Mouse (Mus musculus): ENCODE results near the gene Chn2. TPM values are rescaled to one million over a fixed set of nuclear protein-coding genes. Genes with fewer than 3 reads are reported as not detected.
"Not testable (repeated sequence)": the region's sequence is repeated elsewhere in the genome, so short reads cannot be mapped to it uniquely, and the experiment has no call there.

Chn2 gene
- polyA plus RNA-seq, 1 experiment, result 12.5 TPM

GRCm38 (mm10) chr6:54170286-54170894 is 131.0 kb downstream of the Chn2 start:
- no peak for DNase-seq (ENCODE audit: low read depth, low spot score)
- 92% methylated on average over 11 of the region's 11 CpGs for WGBS

GRCm38 (mm10) chr6:54171385-54171784 is 132.0 kb downstream of the Chn2 start:
- 32% methylated on average over 6 of the region's 6 CpGs for WGBS
- DNase-seq (ENCODE audit: low read depth, low spot score), result no peak

GRCm38 (mm10) chr6:54175473-54176215 is 136.3 kb downstream of the Chn2 start:
- DNase-seq (ENCODE audit: low read depth, low spot score), result no peak
- 78% methylated on average over 8 of the region's 8 CpGs for WGBS

- WGBS, result 94% methylated on average over 6 of the region's 6 CpGs
- not testable (repeated sequence) for DNase-seq (ENCODE audit: low read depth, low spot score)
Observed at GRCm38 (mm10) chr6:54177081-54177480, 137.7 kb downstream of the Chn2 start.

- no peak for DNase-seq (ENCODE audit: low read depth, low spot score)
- 34% methylated on average over 1 of the region's 1 CpGs for WGBS
Observed at GRCm38 (mm10) chr6:54179056-54179873, 139.9 kb downstream of the Chn2 start.

GRCm38 (mm10) chr6:54179874-54180212 is 140.5 kb downstream of the Chn2 start:
- WGBS, result 39% methylated on average over 6 of the region's 6 CpGs
- no peak for DNase-seq (ENCODE audit: low read depth, low spot score)

- DNase-seq (ENCODE audit: low read depth, low spot score), result no peak
- WGBS, result 85% methylated on average over 14 of the region's 14 CpGs
Observed at GRCm38 (mm10) chr6:54183825-54184578, 144.6 kb downstream of the Chn2 start.

- WGBS, result 79% methylated on average over 7 of the region's 7 CpGs
- no peak for DNase-seq (ENCODE audit: low read depth, low spot score)
Observed at GRCm38 (mm10) chr6:54193631-54194305, 154.4 kb downstream of the Chn2 start.

- 93% methylated on average over 5 of the region's 5 CpGs for WGBS
- no peak for DNase-seq (ENCODE audit: low read depth, low spot score)
Observed at GRCm38 (mm10) chr6:54197821-54198412, 158.6 kb downstream of the Chn2 start.

- 39% methylated on average over 4 of the region's 4 CpGs for WGBS
- no peak for DNase-seq (ENCODE audit: low read depth, low spot score)
Observed at GRCm38 (mm10) chr6:54199516-54199915, 160.2 kb downstream of the Chn2 start.

GRCm38 (mm10) chr6:54200031-54200722 is 160.8 kb downstream of the Chn2 start:
- no peak for DNase-seq (ENCODE audit: low read depth, low spot score)
- WGBS, result 78% methylated on average over 11 of the region's 11 CpGs

GRCm38 (mm10) chr6:54202311-54203020 is 163.1 kb downstream of the Chn2 start:
- no peak for DNase-seq (ENCODE audit: low read depth, low spot score)
- 37% methylated on average over 7 of the region's 7 CpGs for WGBS

- WGBS, result 35% methylated on average over 2 of the region's 2 CpGs
- DNase-seq (ENCODE audit: low read depth, low spot score), result no peak
Observed at GRCm38 (mm10) chr6:54203316-54203715, 164.0 kb downstream of the Chn2 start.

GRCm38 (mm10) chr6:54203926-54204325 is 164.6 kb downstream of the Chn2 start:
- no peak for DNase-seq (ENCODE audit: low read depth, low spot score)
- WGBS, result 83% methylated on average over 6 of the region's 6 CpGs

GRCm38 (mm10) chr6:54204931-54205330 is 165.6 kb downstream of the Chn2 start:
- no peak for DNase-seq (ENCODE audit: low read depth, low spot score)

GRCm38 (mm10) chr6:54205471-54205870 is 166.1 kb downstream of the Chn2 start:
- WGBS, result 86% methylated on average over 5 of the region's 5 CpGs
- no peak for DNase-seq (ENCODE audit: low read depth, low spot score)

More at GRCm38 (mm10) chr6:54204931-54205330, 165.6 kb downstream of the Chn2 start:
- 41% methylated on average over 2 of the region's 2 CpGs for WGBS

GRCm38 (mm10) chr6:54206221-54206738 is 166.9 kb downstream of the Chn2 start:
- WGBS, result 76% methylated on average over 6 of the region's 6 CpGs

GRCm38 (mm10) chr6:54208786-54209185 is 169.4 kb downstream of the Chn2 start:
- 93% methylated on average over 8 of the region's 8 CpGs for WGBS
- no peak for DNase-seq (ENCODE audit: low read depth, low spot score)

More at GRCm38 (mm10) chr6:54206221-54206738, 166.9 kb downstream of the Chn2 start:
- DNase-seq (ENCODE audit: low read depth, low spot score), result no peak
